Mouse (Mus musculus) adrenal gland, postnatal 14 days (tissue): ENCODE results near the gene Mob1a. TPM values are rescaled to one million over a fixed set of nuclear protein-coding genes. Genes with fewer than 3 reads are reported as not detected.
A peak's percentile ranks its signal among the peaks of the same experiment; 100 is the strongest.

Experiments
- DNase-seq: peaks from one replicate; pipeline ENCODE4 v3.0.0; 2021; ENCODE audit warnings: mixed read lengths
- total RNA-seq: library from RNA; stranded (reverse); gene quantifications from 2 replicates; pipeline ENCODE4 v1.2.3, GENCODE M21; 2021

Mob1a gene
- total RNA-seq, 1 experiment from 2014 or later: 75.9 TPM

DNA sequence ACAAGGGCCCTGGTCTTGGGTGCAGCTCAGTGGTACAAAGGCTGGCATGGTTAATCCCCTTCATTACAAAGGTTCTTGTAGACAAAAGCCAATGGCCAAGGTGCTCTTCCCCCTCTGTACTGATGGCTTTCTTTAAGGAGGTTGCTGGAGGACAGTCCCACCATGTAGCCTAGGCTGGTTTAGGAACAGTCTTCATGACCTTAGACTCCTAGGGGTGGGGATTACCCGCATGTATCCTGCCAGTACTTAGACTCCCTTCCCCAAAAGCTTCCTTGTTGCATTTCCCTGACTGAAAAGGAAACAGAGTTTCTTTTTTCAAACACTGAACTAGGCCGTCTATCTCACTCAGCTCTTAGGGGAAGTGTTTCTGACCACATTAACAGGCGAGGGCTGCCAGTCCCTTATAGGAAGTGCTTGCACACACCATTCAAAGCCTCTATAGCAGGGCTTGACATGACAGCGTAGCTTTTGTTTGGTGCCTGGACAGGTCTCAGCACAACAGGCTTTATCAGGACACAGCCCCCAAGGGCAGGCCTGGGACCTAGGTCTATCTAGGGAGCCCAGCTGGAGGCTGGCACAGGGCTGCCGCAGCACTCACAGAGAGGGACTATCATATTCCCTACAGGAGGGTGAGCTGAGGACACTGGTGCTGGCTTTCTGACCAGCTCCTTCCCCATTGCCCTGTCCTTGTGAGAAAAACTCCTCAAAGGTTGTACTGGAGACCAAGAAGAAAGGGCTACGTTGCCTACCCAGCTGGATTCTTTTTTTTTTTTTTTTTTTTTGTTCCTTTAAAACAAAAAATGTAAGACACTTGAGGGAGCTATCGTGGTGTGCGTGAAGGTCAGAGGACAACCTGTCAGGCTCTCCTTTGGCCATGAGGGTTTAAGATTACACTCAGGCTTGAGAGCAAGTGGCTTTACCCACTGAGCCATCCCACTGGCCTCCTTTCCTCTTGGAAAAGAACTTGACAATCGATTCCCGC is 56.0 kb downstream of the Mob1a start:
- DNase-seq: peak; percentile 40

DNA sequence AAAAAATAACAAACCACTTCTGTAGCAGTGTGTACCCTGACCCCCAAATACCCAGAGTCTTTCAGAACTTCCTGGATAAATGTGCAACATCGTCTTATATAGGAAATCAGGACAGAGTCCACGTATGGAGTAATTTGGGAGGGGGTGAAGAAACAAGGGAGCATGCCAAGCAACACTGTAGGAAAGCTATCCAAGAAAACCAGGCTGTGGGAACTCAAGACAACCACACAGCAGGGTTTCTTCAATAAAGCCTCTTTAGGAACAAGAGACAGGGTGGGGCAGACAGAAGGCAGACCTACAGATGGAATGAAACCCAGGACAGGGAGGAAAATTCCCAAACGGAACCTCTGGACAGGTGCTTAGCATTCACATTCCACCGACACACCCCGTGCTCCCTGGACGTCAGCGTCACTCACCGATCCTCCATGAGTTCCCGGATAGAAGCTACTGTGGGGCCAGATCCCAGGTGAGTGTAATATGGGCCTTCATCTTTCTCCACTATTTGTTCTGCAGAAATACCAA is 59.8 kb downstream of the Mob1a start:
- DNase-seq: no peak

DNA sequence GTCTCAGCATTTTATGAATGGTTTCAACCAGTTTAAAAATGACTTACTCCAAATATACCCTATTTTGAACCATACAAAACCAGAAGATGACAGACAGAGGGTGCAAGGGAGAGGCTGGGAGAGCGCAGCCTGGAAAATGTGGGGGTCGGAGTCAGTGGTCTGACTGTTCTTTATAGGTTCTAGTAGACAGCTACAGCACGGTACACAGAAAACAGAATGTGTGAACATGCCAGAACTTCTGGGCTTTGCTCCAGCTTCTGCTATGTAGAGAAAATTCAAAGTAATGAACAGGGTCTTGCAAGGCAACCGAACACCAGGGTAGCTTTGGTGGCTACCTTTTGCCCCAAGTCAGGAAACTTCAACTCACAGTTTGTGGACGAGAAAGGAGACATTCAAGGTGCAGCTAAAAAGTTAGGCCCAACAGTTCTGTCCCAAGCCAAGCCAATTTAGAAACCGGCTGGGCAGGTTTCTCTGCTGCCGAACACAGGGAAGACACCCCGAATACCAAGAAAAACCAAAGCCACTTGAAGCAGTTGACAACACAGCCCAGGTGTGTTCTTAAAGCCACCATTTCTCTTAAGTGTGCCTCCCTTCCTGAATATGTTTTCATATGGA is 66.5 kb downstream of the Mob1a start:
- no peak for DNase-seq

Other genes starting within 250 kb of the Mob1a start
- 29.2 and 39.8 TPM in 2 replicates for gene Pcgf1, start 248.1 kb upstream of the Mob1a start, total RNA-seq
- gene Lbx2, start 239.6 kb upstream of the Mob1a start, total RNA-seq: 6.4 and 9.0 TPM in 2 replicates
- 3.1 and 6.0 TPM in 2 replicates for gene Ccdc142, start 224.4 kb upstream of the Mob1a start, total RNA-seq
- 4.1 and 5.3 TPM in 2 replicates for gene Gm42688, start 224.4 kb upstream of the Mob1a start, total RNA-seq
- 114 and 119 TPM in 2 replicates for gene Mrpl53, start 217.0 kb upstream of the Mob1a start, total RNA-seq
- gene Mogs, start 210.5 kb upstream of the Mob1a start, total RNA-seq: 51.1 and 56.5 TPM in 2 replicates
- 64.5 and 69.3 TPM in 2 replicates for gene Wbp1, start 204.5 kb upstream of the Mob1a start, total RNA-seq
- 19.3 and 22.5 TPM in 2 replicates for gene Ino80b, start 200.6 kb upstream of the Mob1a start, total RNA-seq
- gene Rtkn, start 190.6 kb upstream of the Mob1a start, total RNA-seq: 9.1 and 13.6 TPM in 2 replicates
- 1.5 and 2.9 TPM in 2 replicates for gene Wdr54, start 169.6 kb upstream of the Mob1a start, total RNA-seq
- 0.33 and 0.34 TPM in 2 replicates for gene 1700003E16Rik, start 169.6 kb upstream of the Mob1a start, total RNA-seq
- 102 and 126 TPM in 2 replicates for gene Dctn1, start 160.1 kb upstream of the Mob1a start, total RNA-seq
- gene Slc4a5, start 106.2 kb upstream of the Mob1a start, total RNA-seq: 0.30 and 0.98 TPM in 2 replicates
- 21.1 and 24.1 TPM in 2 replicates for gene Mthfd2, start 108 bp upstream of the Mob1a start, total RNA-seq
- gene Bola3, start 23.1 kb downstream of the Mob1a start, total RNA-seq: 261 TPM in 2 replicates
- gene Tet3, start 133.1 kb downstream of the Mob1a start, total RNA-seq: 49.9 and 61.8 TPM in 2 replicates
- gene Dguok, start 181.0 kb downstream of the Mob1a start, total RNA-seq: 45.2 and 46.6 TPM in 2 replicates
- 2.0 and 5.0 TPM in 2 replicates for gene Actg2, start 210.2 kb downstream of the Mob1a start, total RNA-seq
- gene Stambp, start 246.7 kb downstream of the Mob1a start, total RNA-seq: 18.0 and 22.9 TPM in 2 replicates